Mouse (Mus musculus) lung, postnatal 0 days (tissue): ENCODE measurements around the gene Rassf6.

ENCODE experiments used
- CTCF ChIP-seq: IDR thresholded peaks from 2 replicates; pipeline ENCODE4 v1.5.1; 2016; ENCODE audit warnings: antibody characterized with exemption, mild to moderate bottlenecking
- EP300 ChIP-seq: IDR thresholded peaks from 2 replicates; pipeline ENCODE4 v1.6.1; 2016; ENCODE audit warnings: antibody characterized with exemption, mild to moderate bottlenecking, control low read depth

DNA sequence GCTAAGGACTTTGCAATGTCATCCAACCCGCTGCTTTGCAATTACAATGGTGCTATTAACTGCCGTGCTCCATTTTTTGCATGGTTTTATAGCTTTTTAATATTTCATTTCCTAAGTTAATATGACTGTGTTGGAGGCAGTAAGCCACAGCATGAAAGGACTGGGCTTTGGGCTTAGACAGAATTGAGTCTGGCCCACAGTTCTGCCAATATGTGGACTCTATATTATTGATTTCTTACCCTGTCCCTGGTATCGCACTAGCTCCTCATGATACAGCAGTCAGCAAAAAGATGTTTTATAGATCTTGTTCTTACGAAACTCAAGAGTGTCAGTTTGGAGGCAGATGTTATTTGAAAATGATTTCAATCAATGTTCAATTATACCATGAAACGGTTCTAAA is 5.9 kb upstream of the Rassf6 start:
- TF ChIP-seq EP300: no peak
- no peak for TF ChIP-seq CTCF
